In genomic region chr6:120275301-120275700, GRCm38 (mm10) we compare ENCODE assay signal across 15 mouse cellular contexts. TPM values are rescaled to one million over a fixed set of nuclear protein-coding genes. Genes with fewer than 3 reads are reported as not detected.
DNase-seq lines count a peak whose midpoint lies in the region; ATAC-seq and TF ChIP-seq lines count a peak whose summit lies in the region.
"Had no signal": no experiment of that assay in that cellular context is flagged by ENCODE, and none has a peak within 500 bp of the region (broad histone marks: within the 10 kb centered on the region; RNA-seq: fewer than 3 reads in every experiment).

No protein-coding gene starts in this region.

- H3K36me3 ChIP-seq in kidney, postnatal 0 days (ENCODE audit: insufficient read depth, low read length): no peaks in the 10 kb centered on the region
- no peaks in the 10 kb centered on the region for H3K36me3 ChIP-seq in heart, embryonic 12.5 days
- no peaks in the 10 kb centered on the region for H3K36me3 ChIP-seq in myocyte (ENCODE audit: control insufficient read depth, insufficient read depth)
- H3K36me3 ChIP-seq: neural tube, embryonic 15.5 days had no signal

- TF ChIP-seq POLR2A in myocyte (IDR thresholded peaks at IDR 0.05; ENCODE audit: insufficient read length, low read depth): no peak

- DNase-seq in kidney, postnatal 0 days (ENCODE audit: low spot score): no peak
- no peak for DNase-seq in kidney, adult 9 months
- peak; percentile 41 for DNase-seq in adrenal gland, postnatal 10 days
- no peak for DNase-seq in spleen, adult 18-20 months
- DNase-seq in neural tube, embryonic 10.5 days (ENCODE audit: extremely low spot score, low spot score): no peak
- DNase-seq: embryo, embryonic 11 days; thymus, postnatal 4 days had no signal

- H3K4me2 ChIP-seq in kidney, postnatal 0 days (ENCODE audit: low read length): no peak overlapping the region
- H3K4me2 ChIP-seq in heart, embryonic 12.5 days: peak overlapping the region; percentile 23
- H3K4me2 ChIP-seq in myocyte (ENCODE audit: low read depth): peak overlapping the region; percentile 61
- H3K4me2 ChIP-seq: midbrain, embryonic 11.5 days; neural tube, embryonic 15.5 days had no signal

- no peaks in the 10 kb centered on the region for H3K79me2 ChIP-seq in myocyte (ENCODE audit: control insufficient read depth, insufficient read depth)

- peak; percentile 33; the same call in 1 of the 2 replicates for ATAC-seq in kidney, postnatal 0 days (replicated peaks; ENCODE audit: low FRiP score, low read depth)
- 0 out of 2 replicates have a peak, but pooled peaks have one; percentile 28 for ATAC-seq in heart, embryonic 12.5 days (ENCODE audit: insufficient number of reproducible peaks, low FRiP score)
- ATAC-seq: forebrain, embryonic 16.5 days had no signal

- H3K27ac ChIP-seq in kidney, postnatal 0 days: no peak overlapping the region
- peak overlapping the region; percentile 84 for H3K27ac ChIP-seq in heart, embryonic 12.5 days (ENCODE audit: poor library complexity, severe bottlenecking)
- H3K27ac ChIP-seq: liver, embryonic 14.5 days; neural tube, embryonic 15.5 days had no signal

- WGBS in kidney, postnatal 0 days: 37% methylated on average over 6 of the region's 6 CpGs
- WGBS in heart, embryonic 12.5 days: 37% methylated on average over 6 of the region's 6 CpGs

- H3K9ac ChIP-seq in kidney, postnatal 0 days (ENCODE audit: low read depth, low read length): no peak overlapping the region
- peak overlapping the region; percentile 3; the same call in 1 of the 2 replicates for H3K9ac ChIP-seq in heart, embryonic 12.5 days
- H3K9ac ChIP-seq: liver, embryonic 14.5 days; neural tube, embryonic 15.5 days had no signal

- H3K9me3 ChIP-seq in kidney, postnatal 0 days (replicated peaks; ENCODE audit: low read length): no peaks in the 10 kb centered on the region
- H3K9me3 ChIP-seq in heart, embryonic 12.5 days (replicated peaks): no peaks in the 10 kb centered on the region
- H3K9me3 ChIP-seq: neural tube, embryonic 15.5 days had no signal

- H3K27me3 ChIP-seq in kidney, postnatal 0 days (ENCODE audit: insufficient read depth, low read length): no peaks in the 10 kb centered on the region
- H3K27me3 ChIP-seq in heart, embryonic 12.5 days (replicated peaks): no peaks in the 10 kb centered on the region; the same call in 1 of the 2 replicates
- H3K27me3 ChIP-seq in myocyte (ENCODE audit: control insufficient read depth, insufficient read depth, insufficient read length): no peaks in the 10 kb centered on the region
- H3K27me3 ChIP-seq: neural tube, embryonic 15.5 days had no signal

- H3K4me3 ChIP-seq in kidney, postnatal 0 days (replicated peaks; ENCODE audit: low read depth, low read length): no peak overlapping the region
- no peak overlapping the region for H3K4me3 ChIP-seq in heart, embryonic 12.5 days
- H3K4me3 ChIP-seq in myocyte: no peak overlapping the region
- H3K4me3 ChIP-seq: neural tube, embryonic 15.5 days had no signal

- no peaks in the 10 kb centered on the region for H3K4me1 ChIP-seq in kidney, postnatal 0 days (replicated peaks; ENCODE audit: insufficient read depth, low read length)
- H3K4me1 ChIP-seq in heart, embryonic 12.5 days (replicated peaks): peaks cover 36% of the 10 kb centered on the region
- H3K4me1 ChIP-seq: neural tube, embryonic 15.5 days had no signal

- no peak for TF ChIP-seq CTCF in kidney, postnatal 0 days (IDR thresholded peaks at IDR 0.05; ENCODE audit: low read depth)

- no peak overlapping the region for H3ac ChIP-seq in myocyte (ENCODE audit: control insufficient read depth, insufficient read length)

TF ChIP-seq in myocyte, 11 proteins besides CTCF, POLR2A, EP300 and RAD21:
- TF ChIP-seq MYOG (IDR thresholded peaks at IDR 0.05; ENCODE audit: control insufficient read depth in 1 of 3, insufficient read depth in 1 of 3, insufficient read length in 2 of 3, low read depth in 2 of 3) (peak in 1 of 3 experiments; percentile 12), MYOD1 (IDR thresholded peaks at IDR 0.05; ENCODE audit: control insufficient read depth in 1 of 3, insufficient read length in 2 of 3, low read depth in 2 of 3) (peak in 1 of 3 experiments; percentile 4), USF1 (IDR thresholded peaks at IDR 0.05; ENCODE audit: low read depth) (no peak), CEBPB (IDR thresholded peaks at IDR 0.05; ENCODE audit: insufficient read depth, poor library complexity, severe bottlenecking) (no peak), TCF12 (IDR thresholded peaks at IDR 0.05; ENCODE audit: insufficient read depth, poor library complexity, severe bottlenecking) (no peak)
TF ChIP-seq in myocyte: peak in this region for 2.

RNA-seq across cellular contexts. Expression of gene D330020A13Rik, which starts 18.9 kb away (rescaled TPM):
- 0.32 and 1.1 TPM in 2 replicates for polyA plus RNA-seq in kidney, postnatal 0 days (2015; fragmentation: Nextera tagmentation; extraction: Ambion mirVana)
- total RNA-seq in adrenal gland, postnatal 10 days (2021): under 1 TPM; 0.24 to 0.27 TPM
- polyA plus RNA-seq in heart, embryonic 12.5 days (2016; fragmentation: Nextera tagmentation; extraction: Ambion mirVana): 0.18 and 0.27 TPM in 2 replicates
- 0.06 TPM for polyA plus RNA-seq in myocyte (2012; fragmentation: generic; extraction: Trizol)
- total RNA-seq: layer of hippocampus, postnatal 10 days; MEL had no signal
- polyA plus RNA-seq: forebrain, embryonic 16.5 days; liver, embryonic 14.5 days; midbrain, embryonic 11.5 days; neural tube, embryonic 15.5 days had no signal

RNA-seq across cellular contexts. Expression of gene B4galnt3, which starts 19.1 kb away (rescaled TPM):
- 2.1 and 2.5 TPM in 2 replicates for polyA plus RNA-seq in kidney, postnatal 0 days (2015; fragmentation: Nextera tagmentation; extraction: Ambion mirVana)
- total RNA-seq in adrenal gland, postnatal 10 days (2021): 1 to 10 TPM; 3.7 to 4.6 TPM
- 0.53 and 0.59 TPM in 2 replicates for polyA plus RNA-seq in heart, embryonic 12.5 days (2016; fragmentation: Nextera tagmentation; extraction: Ambion mirVana)
- 0.10 TPM for polyA plus RNA-seq in myocyte (2012; fragmentation: generic; extraction: Trizol)
